Mouse (Mus musculus) thymus, postnatal 4 days (tissue): ENCODE data around the gene Vmn2r107.

Experiments
- DNase-seq: peaks from one replicate; pipeline ENCODE4 v3.0.0; 2021

Gene Vmn2r107

DNA sequence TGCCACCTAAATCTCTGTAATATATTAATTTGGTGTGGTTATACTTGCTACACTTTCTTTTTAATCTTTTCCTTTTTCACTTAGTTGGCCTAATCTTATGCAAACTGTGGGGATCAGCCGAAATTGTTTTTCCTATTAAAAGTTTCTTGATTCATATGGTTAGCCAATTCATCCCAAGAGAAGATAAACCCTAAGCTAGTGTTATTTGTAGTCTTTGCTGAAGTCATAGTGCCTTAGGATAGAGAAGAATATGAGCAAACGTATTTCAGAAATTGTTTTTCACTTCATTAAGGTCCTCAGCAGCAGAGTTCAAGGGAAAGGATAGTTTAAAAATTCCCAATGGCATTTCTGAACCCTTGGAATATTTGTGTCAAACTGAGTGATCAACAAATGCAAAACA, at the start of gene Vmn2r107:
TSS of gene Vmn2r107 (plus strand) at position 301 of the 400 bp plus-strand sequence.
- no peak for DNase-seq

DNA sequence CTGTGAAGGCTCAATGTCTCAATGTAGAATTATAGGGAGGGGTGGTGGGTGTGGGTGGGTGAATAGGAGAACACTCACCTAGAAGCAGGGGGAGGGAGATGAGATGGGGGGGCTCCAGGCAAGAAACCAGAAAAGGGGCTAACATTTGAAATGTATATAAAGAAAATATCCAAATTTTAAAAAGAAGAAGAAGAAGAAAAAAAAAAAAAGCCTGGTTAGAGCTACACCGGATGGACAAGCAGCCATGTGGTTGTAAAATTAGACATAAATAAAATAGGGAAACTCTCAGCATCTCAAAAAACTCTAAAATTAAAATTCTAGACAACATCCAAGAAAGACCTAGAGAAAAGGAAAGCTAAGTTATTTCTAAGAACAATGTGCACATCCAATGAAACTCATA, 39.3 kb upstream of the Vmn2r107 start:
- DNase-seq: no peak

DNA sequence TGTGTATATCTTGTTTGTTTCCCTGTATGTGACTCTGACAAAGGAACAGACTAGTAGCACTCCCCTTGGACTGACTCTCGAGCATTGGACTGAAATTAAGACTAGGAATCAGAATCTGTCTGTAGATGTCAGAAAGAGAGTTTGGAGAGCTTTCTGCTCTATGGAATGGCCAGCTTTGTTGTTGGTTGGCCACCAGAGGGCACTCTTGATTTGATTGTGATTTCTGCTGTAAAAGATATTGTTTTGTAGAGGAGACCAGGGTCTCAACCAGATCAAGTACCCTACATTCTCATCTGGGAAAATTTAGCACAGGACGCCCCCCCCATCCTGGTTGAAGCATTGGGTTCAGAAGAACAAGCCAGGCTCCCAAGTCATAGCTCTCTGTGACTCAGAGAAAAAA, 54.1 kb downstream of the Vmn2r107 start:
- DNase-seq: no peak

DNA sequence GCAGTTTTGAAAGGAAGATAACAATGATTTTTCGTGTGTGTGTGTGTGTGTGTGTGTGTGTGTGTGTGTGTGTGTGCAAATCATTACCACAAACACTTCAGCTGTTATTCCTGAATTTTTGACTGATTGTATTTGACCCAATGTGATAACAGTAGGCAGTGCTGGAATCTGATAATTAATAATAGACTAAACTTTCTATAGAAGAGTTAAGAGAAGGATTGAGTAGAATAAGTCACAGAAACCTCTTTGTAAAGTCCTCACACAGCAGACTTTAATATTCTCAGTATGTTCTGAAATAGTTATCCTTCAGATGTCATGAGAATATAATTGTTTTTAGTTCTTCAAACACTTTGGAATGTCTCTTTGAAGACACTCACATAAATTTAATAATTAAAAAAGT, 68.8 kb downstream of the Vmn2r107 start, which contains the start of gene Vmn1r224:
TSS of gene Vmn1r224 (plus strand) at position 301 of the 400 bp plus-strand sequence.
- DNase-seq: no peak
